In the genomic region with DNA sequence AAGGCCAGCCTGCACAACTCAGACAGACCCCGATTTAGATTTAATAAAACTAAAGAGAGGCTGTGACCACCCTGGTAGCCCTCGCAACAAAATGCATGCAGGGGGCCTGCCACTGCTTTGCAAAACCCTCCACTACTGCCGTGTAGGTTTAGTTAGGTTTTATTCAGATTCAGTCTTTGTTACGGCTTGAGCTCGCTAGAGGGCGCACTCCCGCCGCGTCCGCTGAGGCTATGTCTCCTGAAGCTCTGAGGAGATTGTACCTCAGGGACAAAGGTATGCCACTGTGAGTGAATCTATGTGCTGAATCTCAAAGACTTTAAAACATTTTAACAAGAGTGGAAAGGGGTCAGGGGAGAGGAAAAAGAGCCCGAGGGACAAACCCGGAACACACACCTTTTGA, we compare ENCODE assay signal across 9 mouse cellular contexts. TPM values are rescaled to one million over a fixed set of nuclear protein-coding genes. Genes with fewer than 3 reads are reported as not detected.
DNase-seq lines count a peak whose midpoint lies in the region; ATAC-seq lines count a peak whose summit lies in the region.
"Had no signal": no experiment of that assay in that cellular context is flagged by ENCODE, and none has a peak within 500 bp of the region (broad histone marks: within the 10 kb centered on the region; RNA-seq: fewer than 3 reads in every experiment).

No protein-coding gene starts in this region.

- H3K9ac ChIP-seq in midbrain, embryonic 15.5 days: no peak overlapping the region

- H3K9me3 ChIP-seq in midbrain, embryonic 10.5 days (replicated peaks): no peaks in the 10 kb centered on the region
- no peaks in the 10 kb centered on the region for H3K9me3 ChIP-seq in midbrain, embryonic 15.5 days

- H3K27me3 ChIP-seq in midbrain, embryonic 10.5 days (ENCODE audit: low read depth, poor library complexity, severe bottlenecking): no peaks in the 10 kb centered on the region
- no peaks in the 10 kb centered on the region for H3K27me3 ChIP-seq in midbrain, embryonic 15.5 days (replicated peaks)

- no peak for ATAC-seq in midbrain, embryonic 15.5 days (replicated peaks)

- H3K4me2 ChIP-seq in midbrain, embryonic 15.5 days: no peak overlapping the region

- DNase-seq in midbrain, embryonic 10.5 days (ENCODE audit: low spot score): peak; percentile 38
- DNase-seq in adrenal gland, adult 18-20 months (ENCODE audit: low spot score in 2 of 2): peak; percentile 38 to 47
- DNase-seq in embryo, embryonic 11 days: peak; percentile 51
- DNase-seq in kidney, postnatal 25 days: peak; percentile 49 to 64
- DNase-seq in lung, postnatal 10 days: peak; percentile 19
- DNase-seq in right cerebral cortex, postnatal 36 days (ENCODE audit: low spot score in 2 of 2): peak; percentile 3 to 8
- DNase-seq in c-Kit-positive CD71-positive TER-119-positive erythroid progenitor cells, embryonic 14.5 days (ENCODE audit: low spot score): no peak

- H3K4me1 ChIP-seq in midbrain, embryonic 10.5 days: no peaks in the 10 kb centered on the region
- H3K4me1 ChIP-seq in midbrain, embryonic 15.5 days: no peaks in the 10 kb centered on the region

- no peak overlapping the region for H3K27ac ChIP-seq in midbrain, embryonic 10.5 days (replicated peaks)
- no peak overlapping the region for H3K27ac ChIP-seq in midbrain, embryonic 15.5 days

- H3K4me3 ChIP-seq in midbrain, embryonic 10.5 days: no peak overlapping the region
- H3K4me3 ChIP-seq in midbrain, embryonic 15.5 days: no peak overlapping the region

- 24% methylated on average over 12 of the region's 12 CpGs for WGBS in midbrain, embryonic 10.5 days
- 22% methylated on average over 12 of the region's 12 CpGs for WGBS in midbrain, embryonic 15.5 days

- no peaks in the 10 kb centered on the region for H3K36me3 ChIP-seq in midbrain, embryonic 10.5 days
- no peaks in the 10 kb centered on the region for H3K36me3 ChIP-seq in midbrain, embryonic 15.5 days (replicated peaks)

RNA-seq across cellular contexts. Expression of gene Rhox11, which starts 0.7 kb away (rescaled TPM):
- not detected in 2 replicates for polyA plus RNA-seq in midbrain, embryonic 10.5 days (2016; fragmentation: Nextera tagmentation; extraction: Ambion mirVana)
- not detected in 2 replicates for polyA plus RNA-seq in midbrain, embryonic 15.5 days (2015; fragmentation: Nextera tagmentation; extraction: Ambion mirVana)
- total RNA-seq in adrenal gland, adult 18-20 months (2021): not detected
- total RNA-seq: gastrocnemius, postnatal 4 days had no signal

RNA-seq across cellular contexts. Expression of gene Rhox10, which starts 18.0 kb away (rescaled TPM):
- polyA plus RNA-seq in midbrain, embryonic 10.5 days (2016; fragmentation: Nextera tagmentation; extraction: Ambion mirVana): not detected in 2 replicates
- polyA plus RNA-seq in midbrain, embryonic 15.5 days (2015; fragmentation: Nextera tagmentation; extraction: Ambion mirVana): not detected in 2 replicates
- total RNA-seq in adrenal gland, adult 18-20 months (2021): not detected
- total RNA-seq: gastrocnemius, postnatal 4 days had no signal

RNA-seq across cellular contexts. Expression of gene Rhox12, which starts 26.5 kb away (rescaled TPM):
- polyA plus RNA-seq in midbrain, embryonic 10.5 days (2016; fragmentation: Nextera tagmentation; extraction: Ambion mirVana): not detected in 2 replicates
- not detected in 2 replicates for polyA plus RNA-seq in midbrain, embryonic 15.5 days (2015; fragmentation: Nextera tagmentation; extraction: Ambion mirVana)
- not detected for total RNA-seq in adrenal gland, adult 18-20 months (2021)
- total RNA-seq: gastrocnemius, postnatal 4 days had no signal

RNA-seq across cellular contexts. Expression of gene Rhox13, which starts 36.8 kb away (rescaled TPM):
- not detected in 2 replicates for polyA plus RNA-seq in midbrain, embryonic 10.5 days (2016; fragmentation: Nextera tagmentation; extraction: Ambion mirVana)
- polyA plus RNA-seq in midbrain, embryonic 15.5 days (2015; fragmentation: Nextera tagmentation; extraction: Ambion mirVana): not detected in 2 replicates
- total RNA-seq in adrenal gland, adult 18-20 months (2021): not detected
- total RNA-seq: gastrocnemius, postnatal 4 days had no signal

RNA-seq across cellular contexts. Expression of gene Btg1-ps2, which starts 41.3 kb away (rescaled TPM):
- not detected in 2 replicates for polyA plus RNA-seq in midbrain, embryonic 10.5 days (2016; fragmentation: Nextera tagmentation; extraction: Ambion mirVana)
- polyA plus RNA-seq in midbrain, embryonic 15.5 days (2015; fragmentation: Nextera tagmentation; extraction: Ambion mirVana): not detected in 2 replicates
- not detected for total RNA-seq in adrenal gland, adult 18-20 months (2021)
- total RNA-seq: gastrocnemius, postnatal 4 days had no signal
